Comparison of ENCODE assay signal across 30 mouse cellular contexts in the genomic region with DNA sequence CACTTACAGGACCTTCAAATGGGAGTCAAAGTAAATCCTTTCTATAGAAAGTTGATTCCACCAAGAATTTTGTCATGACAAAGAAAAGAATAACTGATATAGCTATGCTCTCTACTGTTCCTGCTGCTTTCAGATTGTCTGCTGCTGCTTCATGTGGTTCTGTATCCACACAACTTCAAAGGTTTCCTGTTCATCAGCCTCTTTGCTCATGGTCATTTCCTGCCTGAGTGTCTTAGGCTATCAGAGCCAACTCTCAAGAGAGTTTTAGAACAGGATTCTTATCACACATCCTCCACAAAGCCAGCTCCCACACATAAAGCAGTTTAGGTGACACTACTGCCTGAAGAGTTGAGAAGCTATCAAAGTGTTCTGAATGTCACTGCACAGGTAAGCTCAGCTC.
A peak's percentile ranks its signal among the peaks of the same experiment; 100 is the strongest.
DNase-seq lines count a peak whose midpoint lies in the region; ATAC-seq and TF ChIP-seq lines count a peak whose summit lies in the region.
"Had no signal": no experiment of that assay in that cellular context is flagged by ENCODE, and none has a peak within 500 bp of the region (broad histone marks: within the 10 kb centered on the region; RNA-seq: fewer than 3 reads in every experiment).

No protein-coding gene starts in this region.

- H3K4me3 ChIP-seq in intestine, embryonic 16.5 days (ENCODE audit: low read length): no peak overlapping the region
- H3K4me3 ChIP-seq in gastrocnemius, adult 2 months: no peak overlapping the region
- H3K4me3 ChIP-seq: embryonic facial prominence, embryonic 13.5 days; forebrain, embryonic 10.5 days; heart, adult 2 months; heart, embryonic 12.5 days; hindbrain, embryonic 10.5 days; hindbrain, embryonic 15.5 days; intestine, embryonic 15.5 days; liver, embryonic 13.5 days; midbrain, embryonic 10.5 days; midbrain, embryonic 15.5 days had no signal

- no peak for TF ChIP-seq CTCF in gastrocnemius, adult 2 months (IDR thresholded peaks at IDR 0.05)

- peak; percentile 20 for DNase-seq in thymus, postnatal 14 days
- no peak for DNase-seq in thymus, postnatal 4 days
- peak; percentile 74 for DNase-seq in T-cell, adult 2 months (ENCODE audit: low spot score)
- peak; percentile 83 for DNase-seq in naive thymus-derived CD4-positive, alpha-beta T cell, adult 2 months (ENCODE audit: low read depth)
- DNase-seq in gastrocnemius, adult 2 months: no peak
- DNase-seq: adrenal gland, adult 2 months; B cell, adult 2 months; cerebellum, adult 8-10 months; cerebellum, postnatal 25 days; heart, adult 2 months; heart, postnatal 10 days; kidney, adult 8-10 months; kidney, postnatal 10 days; layer of hippocampus, postnatal 36 days; left cerebral cortex, postnatal 4 days; liver, embryonic 13.5 days; lung, adult 18-20 months; lung, postnatal 14 days; right cerebral cortex, adult 18-20 months; spleen, adult 18-20 months had no signal

- intact Hi-C loops in gastrocnemius, adult 2 months (cut with DNase I): no loop called here

- H3K27ac ChIP-seq in intestine, embryonic 16.5 days (ENCODE audit: low read length): no peak overlapping the region
- no peak overlapping the region for H3K27ac ChIP-seq in gastrocnemius, adult 2 months
- H3K27ac ChIP-seq: embryonic facial prominence, embryonic 13.5 days; forebrain, embryonic 10.5 days; heart, adult 2 months; hindbrain, embryonic 10.5 days; hindbrain, embryonic 15.5 days; intestine, embryonic 15.5 days; liver, embryonic 13.5 days; midbrain, embryonic 10.5 days; midbrain, embryonic 15.5 days had no signal

- H3K9me3 ChIP-seq in intestine, embryonic 16.5 days (ENCODE audit: control insufficient read depth, low read length): no peaks in the 10 kb centered on the region
- H3K9me3 ChIP-seq: embryonic facial prominence, embryonic 13.5 days; forebrain, embryonic 10.5 days; heart, embryonic 12.5 days; hindbrain, embryonic 10.5 days; hindbrain, embryonic 15.5 days; intestine, embryonic 15.5 days; liver, embryonic 13.5 days; midbrain, embryonic 10.5 days; midbrain, embryonic 15.5 days had no signal

- H3K4me1 ChIP-seq in intestine, embryonic 16.5 days (ENCODE audit: control insufficient read depth, insufficient read depth, low read length): no peaks in the 10 kb centered on the region
- H3K4me1 ChIP-seq: embryonic facial prominence, embryonic 13.5 days; forebrain, embryonic 10.5 days; heart, embryonic 12.5 days; hindbrain, embryonic 10.5 days; hindbrain, embryonic 15.5 days; intestine, embryonic 15.5 days; liver, embryonic 13.5 days; midbrain, embryonic 10.5 days; midbrain, embryonic 15.5 days had no signal

- ATAC-seq in intestine, embryonic 16.5 days: no peak
- ATAC-seq: forebrain, embryonic 16.5 days; intestine, embryonic 15.5 days; midbrain, embryonic 15.5 days had no signal

- H3K4me2 ChIP-seq in intestine, embryonic 16.5 days (ENCODE audit: low read depth, low read length): no peak overlapping the region
- H3K4me2 ChIP-seq: embryonic facial prominence, embryonic 13.5 days; heart, embryonic 12.5 days; hindbrain, embryonic 15.5 days; intestine, embryonic 15.5 days; liver, embryonic 13.5 days; midbrain, embryonic 15.5 days had no signal

- H3K9ac ChIP-seq in intestine, embryonic 16.5 days (ENCODE audit: low read depth, low read length): no peak overlapping the region
- H3K9ac ChIP-seq: embryonic facial prominence, embryonic 13.5 days; heart, embryonic 12.5 days; hindbrain, embryonic 15.5 days; intestine, embryonic 15.5 days; liver, embryonic 13.5 days; midbrain, embryonic 15.5 days had no signal

- H3K27me3 ChIP-seq in intestine, embryonic 16.5 days (replicated peaks; ENCODE audit: control insufficient read depth, insufficient read depth, low read length): no peaks in the 10 kb centered on the region
- H3K27me3 ChIP-seq: embryonic facial prominence, embryonic 13.5 days; heart, embryonic 12.5 days; hindbrain, embryonic 15.5 days; intestine, embryonic 15.5 days; liver, embryonic 13.5 days; midbrain, embryonic 15.5 days had no signal

- no peaks in the 10 kb centered on the region for H3K36me3 ChIP-seq in intestine, embryonic 16.5 days (ENCODE audit: control insufficient read depth, insufficient read depth, low read length)
- H3K36me3 ChIP-seq: embryonic facial prominence, embryonic 13.5 days; forebrain, embryonic 10.5 days; heart, embryonic 12.5 days; hindbrain, embryonic 10.5 days; hindbrain, embryonic 15.5 days; intestine, embryonic 15.5 days; liver, embryonic 13.5 days; midbrain, embryonic 10.5 days; midbrain, embryonic 15.5 days had no signal

Comparison
In these comparisons a context has a peak if more than half of its experiments do, and no peak if none do; other contexts are left out.
1. DNase-seq: peak in thymus, postnatal 14 days (single experiment), T-cell, adult 2 months (single experiment) and naive thymus-derived CD4-positive, alpha-beta T cell, adult 2 months (single experiment); none in thymus, postnatal 4 days (single experiment) and gastrocnemius, adult 2 months (single experiment).